Mouse (Mus musculus) hindbrain, embryonic 13.5 days (tissue): Measurements from ENCODE around the gene Aph1a. TPM values are rescaled to one million over a fixed set of nuclear protein-coding genes. Genes with fewer than 3 reads are reported as not detected.

Experiments
- ATAC-seq: fragments of 200-750 bp; cut with Nextera tagmentation; 2 replicates; pipeline ENCODE4 v1.8.0; 2017; ENCODE audit warnings: moderate TSS enrichment; ENCODE audit not compliant: low FRiP score
- H3K27ac ChIP-seq: fragments of 300-500 bp; sonication (generic); 2 replicates; pipeline ENCODE4 v1.5.1; 2015; ENCODE audit warnings: inconsistent platforms, mild to moderate bottlenecking, moderate library complexity
- H3K27me3 ChIP-seq: fragments of 300-500 bp; sonication (generic); 2 replicates; pipeline ENCODE4 v1.6.1; 2015; ENCODE audit warnings: mild to moderate bottlenecking, inconsistent platforms
- H3K36me3 ChIP-seq: fragments of 300-500 bp; sonication (generic); 2 replicates; pipeline ENCODE4 v1.6.1; 2015; ENCODE audit warnings: mild to moderate bottlenecking, inconsistent platforms
- H3K4me1 ChIP-seq: fragments of 300-500 bp; sonication (generic); replicated peaks from 2 replicates; pipeline ENCODE4 v1.6.1; 2015; ENCODE audit warnings: inconsistent platforms
- H3K4me2 ChIP-seq: fragments of 300-500 bp; sonication (generic); 2 replicates; pipeline ENCODE4 v1.6.1; 2015; ENCODE audit warnings: inconsistent platforms, mild to moderate bottlenecking, moderate library complexity
- H3K4me3 ChIP-seq: fragments of 300-500 bp; sonication (generic); 2 replicates; pipeline ENCODE4 v1.5.1; 2015; ENCODE audit warnings: mild to moderate bottlenecking, inconsistent platforms
- H3K9ac ChIP-seq: fragments of 300-500 bp; sonication (generic); 2 replicates; pipeline ENCODE4 v1.6.1; 2015; ENCODE audit warnings: mild to moderate bottlenecking, inconsistent platforms
- H3K9me3 ChIP-seq: fragments of 300-500 bp; sonication (generic); 2 replicates; pipeline ENCODE4 v1.6.1; 2016; ENCODE audit warnings: inconsistent platforms
- WGBS: fragments of 180-500 bp; shearing (Covaris S2); methylation state at CpG from one replicate; pipeline ENCODE4 v1.1.7; 2015; 5-methylcytosine and 5-hydroxymethylcytosine counted together
- polyA plus RNA-seq: library from polyadenylated mRNA; unstranded; fragments of >200 nt; fragmentation: Nextera tagmentation; extraction: Ambion mirVana; gene quantifications from 2 replicates; pipeline ENCODE4 v1.2.1, GENCODE M21; 2015

Gene Aph1a
- polyA plus RNA-seq, 1 experiment from 2014 or later, result 32.4 TPM

DNA sequence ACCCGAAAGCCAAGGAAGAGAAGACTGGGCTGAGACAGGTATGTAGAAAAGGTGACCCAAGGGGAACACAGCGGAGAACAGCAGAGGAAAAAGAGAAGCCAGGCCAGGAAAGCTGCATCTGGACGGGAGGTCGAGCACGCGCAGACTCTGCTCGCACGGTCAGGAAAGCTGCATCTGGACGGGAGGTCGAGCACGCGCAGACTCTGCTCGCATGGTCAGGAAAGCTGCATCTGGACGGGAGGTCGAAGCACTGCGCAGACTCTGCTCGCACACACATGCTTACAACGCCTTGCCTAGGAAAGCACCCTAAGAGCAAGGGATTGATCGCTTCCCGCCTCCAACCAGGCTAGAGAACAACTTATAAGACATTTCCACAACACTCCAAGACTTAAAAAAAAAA, 28.2 kb upstream of the Aph1a start:
- Histone ChIP-seq H3K4me2 (no peak overlapping the region), H3K27ac (no peak overlapping the region), H3K27me3 (no peaks in the 10 kb centered on the region), H3K9ac (no peak overlapping the region), H3K4me1 (peaks cover 13% of the 10 kb centered on the region), H3K36me3 (peaks cover 58% of the 10 kb centered on the region), H3K9me3 (no peaks in the 10 kb centered on the region), H3K4me3 (no peak overlapping the region)
- no peak for ATAC-seq
- 94% methylated on average over 20 of the region's 20 CpGs for WGBS

GRCm38 (mm10) chr3:95866071-95866470, 27.7 kb upstream of the Aph1a start:
- Histone ChIP-seq H3K4me3 (no peak overlapping the region), H3K27me3 (no peaks in the 10 kb centered on the region), H3K36me3 (peaks cover 58% of the 10 kb centered on the region), H3K9me3 (no peaks in the 10 kb centered on the region), H3K9ac (no peak overlapping the region), H3K4me2 (no peak overlapping the region), H3K27ac (no peak overlapping the region), H3K4me1 (peaks cover 18% of the 10 kb centered on the region)
- ATAC-seq, result no peak
- 90% methylated on average over 5 of the region's 5 CpGs for WGBS

GRCm38 (mm10) chr3:95867408-95867807, 26.4 kb upstream of the Aph1a start:
- no peak for ATAC-seq
- Histone ChIP-seq H3K36me3 (peaks cover 55% of the 10 kb centered on the region), H3K27me3 (no peaks in the 10 kb centered on the region), H3K4me3 (no peak overlapping the region), H3K27ac (no peak overlapping the region), H3K4me2 (no peak overlapping the region), H3K9me3 (no peaks in the 10 kb centered on the region), H3K9ac (no peak overlapping the region), H3K4me1 (peaks cover 23% of the 10 kb centered on the region)
- 96% methylated on average over 2 of the region's 2 CpGs for WGBS

- H3K9ac ChIP-seq, result peak overlapping the region; percentile 86
- H3K36me3 ChIP-seq, result peaks cover 31% of the 10 kb centered on the region
- peak overlapping the region; percentile 72 for H3K4me3 ChIP-seq
- peaks cover 25% of the 10 kb centered on the region for H3K4me1 ChIP-seq
- no peaks in the 10 kb centered on the region for H3K9me3 ChIP-seq
- H3K4me2 ChIP-seq, result peak overlapping the region; percentile 82
- H3K27me3 ChIP-seq, result no peaks in the 10 kb centered on the region
- peak; percentile 29; the same call in 1 of the 2 replicates for ATAC-seq
- WGBS, result 10% methylated on average over 15 of the region's 15 CpGs
- H3K27ac ChIP-seq, result peak overlapping the region; percentile 85
These were observed 22.8 kb upstream of the Aph1a start for GRCm38 (mm10) chr3:95870976-95871375.

DNA sequence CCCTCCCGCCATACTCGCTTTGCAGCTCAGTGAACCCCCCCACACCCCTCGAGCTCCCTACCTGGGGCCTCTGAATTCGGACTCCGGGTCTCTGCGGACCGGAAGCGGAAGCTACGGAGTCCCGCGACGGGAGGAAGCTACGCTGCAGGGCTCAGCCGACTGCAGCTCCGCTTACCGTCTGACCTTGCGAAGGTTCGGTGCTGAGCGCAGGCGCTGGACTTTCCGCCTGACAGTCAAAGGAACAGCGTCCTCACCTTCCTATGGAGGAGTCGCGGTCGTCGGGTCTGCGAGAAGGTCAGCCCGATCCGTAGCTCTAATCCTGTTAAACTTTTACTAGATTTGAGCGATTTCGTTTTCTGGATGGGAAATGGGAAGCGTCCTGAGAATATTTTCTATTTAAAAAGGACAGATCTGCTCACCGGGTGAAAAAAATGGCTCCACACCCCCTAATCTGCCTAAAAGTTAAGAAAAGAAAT, 22.3 kb upstream of the Aph1a start, which contains the start of gene Mrps21:
TSS of gene Mrps21 (minus strand) at position 128 of the 476 bp plus-strand sequence.
- H3K27ac ChIP-seq, result peak within 1 kb of the TSS; percentile 85
- H3K4me1 ChIP-seq, result peaks cover 25% of the 10 kb centered on the region
- H3K9ac ChIP-seq, result peak within 1 kb of the TSS; percentile 86
- no peaks in the 10 kb centered on the region for H3K27me3 ChIP-seq
- peak within 1 kb of the TSS; percentile 82 for H3K4me2 ChIP-seq
- H3K36me3 ChIP-seq, result peaks cover 31% of the 10 kb centered on the region
- peak; percentile 92 for ATAC-seq
- H3K4me3 ChIP-seq, result peak within 1 kb of the TSS; percentile 72
- under 1% methylated on average over 33 of the region's 33 CpGs for WGBS
- no peaks in the 10 kb centered on the region for H3K9me3 ChIP-seq

DNA sequence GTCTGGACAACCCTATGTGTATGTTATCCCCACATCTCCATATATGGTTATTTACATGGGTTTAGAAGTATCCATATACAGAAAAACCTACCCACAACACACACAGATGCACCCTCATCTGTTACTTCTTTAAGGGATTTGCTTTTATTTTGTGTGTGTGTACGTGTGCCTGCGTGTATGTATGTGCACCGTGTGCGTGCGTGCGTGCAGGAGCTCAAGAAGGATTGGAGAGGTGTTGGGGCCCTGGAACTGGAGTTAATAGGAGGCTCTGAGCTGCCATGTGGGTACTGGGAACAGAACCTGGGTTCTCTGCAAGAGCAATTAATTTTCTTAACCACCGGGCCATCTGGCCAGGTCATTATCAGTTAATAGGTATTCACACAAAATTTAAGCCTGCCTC, 21.7 kb upstream of the Aph1a start:
- H3K4me3 ChIP-seq, result peak overlapping the region; percentile 72
- H3K27me3 ChIP-seq, result no peaks in the 10 kb centered on the region
- H3K4me2 ChIP-seq, result peak overlapping the region; percentile 82
- H3K27ac ChIP-seq, result no peak overlapping the region
- H3K4me1 ChIP-seq, result peaks cover 25% of the 10 kb centered on the region
- H3K9me3 ChIP-seq, result no peaks in the 10 kb centered on the region
- ATAC-seq, result no peak
- WGBS, result 82% methylated on average over 7 of the region's 7 CpGs
- peaks cover 27% of the 10 kb centered on the region for H3K36me3 ChIP-seq
- H3K9ac ChIP-seq, result peak overlapping the region; percentile 86

DNA sequence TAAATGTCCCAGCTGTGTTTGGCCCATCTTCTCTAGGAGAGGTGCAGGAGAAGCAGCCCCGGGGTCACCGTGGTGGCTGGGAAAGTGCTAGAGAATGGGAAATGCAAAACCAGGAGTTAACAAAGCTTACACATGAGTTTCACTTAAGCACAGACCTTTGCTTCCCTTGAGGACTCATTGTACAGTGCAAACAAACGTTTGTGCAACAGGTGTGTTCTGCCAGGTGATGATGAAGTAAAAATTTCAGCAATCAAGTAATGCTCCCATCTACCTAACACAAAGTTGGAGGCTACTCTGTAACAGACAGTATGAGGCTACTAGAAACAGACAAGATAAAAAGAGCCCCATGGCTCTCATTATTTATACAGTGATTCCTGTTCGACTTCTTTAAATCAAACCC, 14.7 kb upstream of the Aph1a start:
- H3K4me1 ChIP-seq, result peaks cover 16% of the 10 kb centered on the region
- 0 out of 2 replicates have a peak, but pooled peaks cover under 1% of the 10 kb centered on the region for H3K27me3 ChIP-seq
- H3K9me3 ChIP-seq, result no peaks in the 10 kb centered on the region
- no peak overlapping the region for H3K9ac ChIP-seq
- H3K36me3 ChIP-seq, result no peaks in the 10 kb centered on the region
- no peak overlapping the region for H3K27ac ChIP-seq
- no peak for ATAC-seq
- no peak overlapping the region for H3K4me2 ChIP-seq
- WGBS, result 93% methylated on average over 4 of the region's 4 CpGs
- no peak overlapping the region for H3K4me3 ChIP-seq

DNA sequence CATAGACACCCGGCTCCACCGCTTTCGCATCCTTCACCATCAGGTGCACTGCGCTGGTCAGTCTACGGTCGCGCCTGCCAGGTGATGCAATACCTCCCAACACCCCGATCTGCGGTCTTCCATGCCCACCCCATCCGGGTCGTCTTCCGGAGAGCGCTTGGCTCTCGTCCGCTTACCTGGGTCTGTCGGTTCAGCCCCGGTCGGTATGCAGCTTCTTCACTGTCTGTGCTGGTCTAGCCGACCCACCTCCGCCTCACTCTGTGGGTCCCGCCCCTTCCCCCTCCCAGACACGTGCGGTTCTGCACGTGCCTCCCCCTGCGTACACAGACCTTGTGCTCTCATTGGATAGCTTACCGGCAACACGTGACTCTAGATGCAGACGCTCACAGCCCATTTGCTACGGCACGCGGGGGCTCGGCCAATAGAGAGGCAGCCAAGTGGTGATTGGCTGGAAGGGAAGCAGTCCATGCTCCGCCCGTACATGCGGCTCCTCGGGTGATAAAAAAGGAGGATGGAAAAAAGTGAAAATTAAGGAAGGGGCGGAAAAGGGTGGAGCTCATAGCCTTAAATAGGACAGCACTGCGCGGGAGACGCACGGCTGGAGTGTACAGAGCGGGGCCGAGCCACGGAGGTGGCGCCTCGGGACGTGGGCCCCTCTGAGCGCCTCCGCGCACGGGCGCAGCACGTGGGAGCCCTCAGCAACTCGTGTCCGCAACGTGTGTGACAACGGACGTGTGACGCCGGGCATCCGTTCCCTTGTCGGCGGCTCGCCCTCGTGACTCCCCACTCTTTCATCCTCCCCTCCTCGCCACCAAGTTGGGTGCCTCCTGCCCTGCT, 11.6 kb upstream of the Aph1a start, which contains the start of gene Ciart:
TSS of gene Ciart (minus strand) at position 273 of the 837 bp plus-strand sequence.
- Histone ChIP-seq H3K9ac (peak within 1 kb of the TSS; percentile 61), H3K4me2 (peak within 1 kb of the TSS; percentile 98), H3K27ac (no peak within 1 kb of the TSS), H3K27me3 (0 out of 2 replicates have a peak, but pooled peaks cover 3% of the 10 kb centered on the region), H3K4me3 (peak within 1 kb of the TSS; percentile 59), H3K4me1 (peaks cover 16% of the 10 kb centered on the region), H3K9me3 (no peaks in the 10 kb centered on the region), H3K36me3 (no peaks in the 10 kb centered on the region)
- peak; percentile 99 for ATAC-seq
- under 1% methylated on average over 43 of the region's 66 CpGs for WGBS

DNA sequence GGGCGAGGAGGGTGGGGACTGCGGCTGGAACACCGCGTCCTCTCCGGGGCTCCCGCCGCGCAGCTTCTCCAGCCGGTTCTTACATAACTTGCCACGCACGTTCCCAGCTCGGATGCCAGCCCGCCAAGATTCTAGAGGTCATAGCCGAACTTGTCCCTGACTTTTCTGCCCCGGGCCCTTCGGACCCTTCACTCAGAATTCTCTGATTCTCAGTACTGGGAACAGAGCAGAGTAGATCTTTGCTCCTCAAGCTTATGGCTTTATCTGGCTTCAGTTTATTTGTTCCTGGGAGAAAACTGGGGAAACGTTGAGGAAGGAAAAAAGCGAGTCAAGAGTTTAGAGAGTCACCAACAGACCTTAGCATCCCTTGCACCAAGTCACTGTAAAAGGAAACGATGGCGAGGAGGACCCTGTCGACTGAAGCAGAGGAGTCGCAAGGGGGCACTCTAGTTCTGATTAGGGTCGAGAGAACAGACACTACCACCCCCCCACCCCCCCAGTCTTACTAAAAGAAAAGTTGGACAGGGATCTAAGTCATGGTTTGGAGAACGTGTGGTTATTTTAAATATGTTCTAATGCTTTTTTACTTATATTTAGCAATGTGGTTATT, 10.8 kb upstream of the Aph1a start:
- no peak for ATAC-seq
- Histone ChIP-seq H3K4me1 (peaks cover 16% of the 10 kb centered on the region), H3K4me2 (peak overlapping the region; percentile 98), H3K9me3 (no peaks in the 10 kb centered on the region), H3K9ac (peak overlapping the region; percentile 61), H3K36me3 (no peaks in the 10 kb centered on the region), H3K27me3 (0 out of 2 replicates have a peak, but pooled peaks cover 3% of the 10 kb centered on the region), H3K27ac (no peak overlapping the region), H3K4me3 (peak overlapping the region; percentile 59)
- WGBS, result 2% methylated on average over 24 of the region's 24 CpGs

GRCm38 (mm10) chr3:95884400-95884799, 9.4 kb upstream of the Aph1a start:
- ATAC-seq, result no peak
- Histone ChIP-seq H3K4me3 (no peak overlapping the region), H3K9me3 (no peaks in the 10 kb centered on the region), H3K4me2 (no peak overlapping the region), H3K27ac (no peak overlapping the region), H3K36me3 (no peaks in the 10 kb centered on the region), H3K27me3 (0 out of 2 replicates have a peak, but pooled peaks cover 3% of the 10 kb centered on the region), H3K9ac (no peak overlapping the region), H3K4me1 (peaks cover 16% of the 10 kb centered on the region)
- 87% methylated on average over 5 of the region's 5 CpGs for WGBS

DNA sequence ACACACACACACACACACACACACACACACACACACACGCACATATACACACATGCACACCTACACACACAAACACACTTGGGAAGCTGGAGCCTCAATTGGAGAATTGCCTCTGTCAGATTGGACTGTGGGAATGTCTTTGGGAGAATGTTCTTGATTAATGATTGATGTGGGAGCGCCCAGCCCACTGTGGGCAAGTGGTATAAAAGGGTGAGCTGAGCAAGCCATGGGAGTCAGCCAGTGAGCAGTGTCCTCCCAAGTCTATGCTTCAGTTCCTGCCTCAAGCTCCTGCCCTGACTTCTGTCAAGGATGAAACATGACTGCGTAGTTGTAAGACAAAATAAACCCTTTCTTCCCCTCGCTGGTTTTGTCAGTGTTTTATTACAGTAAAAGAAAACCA, 6.2 kb upstream of the Aph1a start:
- H3K36me3 ChIP-seq, result no peaks in the 10 kb centered on the region
- no peak overlapping the region for H3K4me2 ChIP-seq
- WGBS, result 80% methylated on average over 4 of the region's 4 CpGs
- no peak overlapping the region for H3K9ac ChIP-seq
- H3K9me3 ChIP-seq, result no peaks in the 10 kb centered on the region
- no peak overlapping the region for H3K4me3 ChIP-seq
- peaks cover 16% of the 10 kb centered on the region for H3K4me1 ChIP-seq
- peaks cover 9% of the 10 kb centered on the region; the same call in 1 of the 2 replicates for H3K27me3 ChIP-seq
- no peak overlapping the region for H3K27ac ChIP-seq
- ATAC-seq, result no peak

DNA sequence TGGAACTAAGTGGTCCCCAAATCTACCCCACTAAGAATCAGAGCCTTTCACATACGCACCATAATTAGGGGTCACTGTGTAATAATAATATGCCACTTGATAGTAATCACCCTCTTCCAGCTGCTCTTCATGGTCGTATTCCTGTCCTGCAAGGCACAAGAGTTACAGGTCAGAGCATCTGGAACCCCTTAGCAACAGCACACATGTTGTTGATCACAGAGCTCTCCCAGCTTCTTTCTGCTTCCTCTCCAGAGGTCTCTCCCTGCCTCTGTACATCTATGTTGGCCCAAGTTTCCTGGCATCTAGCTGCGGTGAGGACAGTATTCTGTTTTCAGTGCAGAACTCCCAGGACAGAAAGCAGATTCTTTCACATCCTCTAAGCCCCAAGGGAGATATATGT, 4.1 kb upstream of the Aph1a start:
- Histone ChIP-seq H3K9ac (no peak overlapping the region), H3K36me3 (no peaks in the 10 kb centered on the region), H3K9me3 (no peaks in the 10 kb centered on the region), H3K27ac (no peak overlapping the region), H3K4me1 (peaks cover 18% of the 10 kb centered on the region), H3K27me3 (peaks cover 6% of the 10 kb centered on the region; the same call in 1 of the 2 replicates), H3K4me2 (no peak overlapping the region), H3K4me3 (no peak overlapping the region)
- 77% methylated on average over 3 of the region's 3 CpGs for WGBS
- ATAC-seq, result no peak
